Mouse (Mus musculus) cerebellum, adult 9-11 months (tissue): Measurements from ENCODE around the gene Atxn7l1.

ENCODE experiments used
- DNase-seq: peaks from one replicate; pipeline ENCODE4 v3.0.0; 2022

The Atxn7l1 gene

DNA sequence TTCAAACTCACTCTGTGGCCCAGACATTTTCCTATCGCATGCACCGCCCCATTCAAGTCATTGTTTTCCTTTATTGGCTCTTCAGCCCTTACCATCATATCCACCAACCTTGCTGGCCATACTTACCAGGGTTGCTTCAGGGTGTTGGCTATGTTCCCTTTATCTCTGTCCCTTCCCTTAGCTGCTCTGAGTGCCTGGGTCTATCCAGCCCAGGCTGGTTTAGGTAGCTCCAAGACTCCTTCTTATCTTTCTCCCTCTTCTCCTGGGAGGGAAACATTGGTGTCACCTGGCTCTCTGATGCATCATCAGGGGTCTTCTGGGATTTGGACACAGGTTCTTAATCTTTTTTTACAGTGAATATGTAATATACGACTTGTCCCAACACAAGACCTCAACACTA is 36.6 kb downstream of the Atxn7l1 start:
- no peak for DNase-seq

DNA sequence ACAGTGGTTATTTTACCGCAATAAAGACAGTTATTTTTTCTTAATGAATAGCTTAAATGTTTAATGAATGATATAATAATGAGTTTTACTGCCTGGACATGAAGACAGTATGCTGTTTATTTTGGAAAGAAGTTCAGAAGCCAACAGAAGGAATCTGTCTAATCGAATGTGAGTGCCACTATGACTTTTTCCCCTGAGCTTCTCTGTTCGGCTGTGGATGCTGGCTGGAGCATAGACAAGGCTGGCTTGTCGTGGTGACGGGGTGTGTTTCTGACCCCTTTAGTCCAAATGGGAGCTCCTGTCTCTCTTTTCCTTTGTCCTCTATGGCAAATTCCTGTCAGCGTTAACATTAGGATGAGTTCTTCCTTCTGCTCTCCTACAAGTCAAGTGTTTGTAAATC is 37.6 kb downstream of the Atxn7l1 start:
- DNase-seq: no peak

DNA sequence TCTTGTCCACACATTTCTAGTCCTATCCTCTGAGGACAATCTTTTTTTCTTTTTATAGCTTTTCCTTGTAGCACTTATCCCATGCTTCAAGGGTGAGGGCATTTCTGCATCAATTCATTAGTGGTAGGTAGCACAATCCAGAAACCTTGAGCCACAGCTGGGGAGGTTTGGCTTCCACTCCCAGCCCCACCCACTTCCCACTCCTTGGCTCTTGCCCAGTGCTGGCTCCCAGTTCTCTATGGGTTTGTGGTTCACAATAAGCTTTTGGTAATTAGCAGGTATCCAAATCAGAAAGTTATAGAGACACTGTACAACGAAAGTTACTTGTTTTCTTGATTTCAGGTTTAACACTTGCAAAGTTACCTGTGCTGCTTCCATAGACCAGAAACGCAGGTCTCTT is 38.8 kb downstream of the Atxn7l1 start:
- DNase-seq: no peak

DNA sequence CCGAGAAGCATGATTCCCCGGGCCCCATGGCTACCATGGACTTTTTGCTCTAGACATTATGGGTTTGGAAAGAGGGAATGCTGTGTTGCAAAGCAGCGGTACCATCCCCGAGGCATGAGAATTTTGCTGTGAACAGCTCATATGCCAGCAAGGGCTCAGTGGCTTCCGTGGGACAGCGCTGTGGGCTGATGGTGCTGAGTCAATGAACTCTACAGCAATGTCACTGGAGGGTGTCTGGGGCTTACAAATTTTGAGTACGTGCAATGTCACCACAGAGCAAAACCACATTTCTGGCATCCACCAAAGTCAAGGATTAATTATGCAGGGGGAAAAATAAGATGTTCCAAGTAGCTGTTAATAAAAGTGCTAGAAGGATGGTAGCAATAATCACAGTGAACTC is 42.6 kb downstream of the Atxn7l1 start:
- DNase-seq: no peak

DNA sequence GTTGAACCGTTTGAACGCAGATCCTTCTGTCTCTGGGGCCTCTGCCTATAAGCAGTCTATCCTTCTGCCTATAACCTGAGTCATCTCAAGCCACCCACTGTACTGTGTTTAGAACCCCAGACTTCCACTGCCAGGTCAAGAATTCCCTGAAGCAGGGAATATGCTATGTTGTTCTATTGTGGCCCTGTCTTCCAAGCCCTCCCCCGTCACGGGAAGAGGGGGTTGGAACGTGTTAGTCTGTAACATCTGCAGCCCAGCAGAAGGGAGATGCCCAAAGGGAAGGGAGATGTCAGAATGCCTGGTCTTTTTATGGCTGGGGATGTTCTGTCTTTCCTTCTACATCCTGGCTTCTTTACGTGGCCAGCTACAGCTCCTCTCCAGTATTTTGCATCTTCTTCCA is 43.1 kb downstream of the Atxn7l1 start:
- no peak for DNase-seq

DNA sequence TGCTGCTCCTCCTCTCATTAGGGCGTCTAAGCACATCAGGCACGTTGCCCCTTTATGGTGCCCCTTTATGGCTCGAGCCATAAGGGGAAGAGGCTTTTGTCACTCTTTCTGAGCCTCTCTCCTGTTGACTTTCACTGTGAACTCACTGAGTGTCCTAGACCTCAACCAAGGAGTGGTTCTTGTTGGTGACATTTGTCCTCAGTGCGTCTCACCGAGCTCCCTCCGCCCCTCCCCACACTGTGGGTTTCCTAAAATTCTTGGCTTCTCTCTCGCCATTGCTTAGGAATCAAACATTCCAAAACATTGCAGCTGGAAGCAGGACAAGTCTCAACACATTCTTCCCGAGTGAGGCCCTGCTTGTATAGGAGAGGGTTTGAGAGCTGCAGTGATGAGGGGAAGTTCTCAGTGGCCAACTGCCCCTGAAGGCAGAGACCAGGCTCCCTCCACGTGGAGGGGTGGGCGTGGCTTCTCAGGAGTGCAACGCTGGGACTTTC is 46.0 kb downstream of the Atxn7l1 start:
- DNase-seq: no peak

DNA sequence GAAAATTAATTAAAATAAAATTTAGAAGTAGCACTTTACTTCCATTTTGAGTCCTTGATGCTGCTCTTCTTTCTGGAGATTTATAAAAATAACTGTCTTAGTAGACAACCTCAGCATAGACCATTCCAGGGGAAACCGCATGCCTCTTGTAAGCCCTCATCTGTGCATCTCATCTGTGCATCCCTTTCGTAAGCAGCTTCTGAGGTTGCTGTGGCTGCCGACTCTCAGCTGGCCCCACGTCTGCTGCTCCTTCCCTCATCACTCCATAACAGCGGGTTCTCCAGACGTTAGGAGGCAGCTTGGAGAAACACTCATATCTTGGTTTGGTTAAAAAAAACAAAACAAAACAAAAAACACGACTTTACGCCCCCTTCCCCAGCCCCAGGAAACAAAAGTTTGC is 47.7 kb downstream of the Atxn7l1 start:
- DNase-seq: no peak

DNA sequence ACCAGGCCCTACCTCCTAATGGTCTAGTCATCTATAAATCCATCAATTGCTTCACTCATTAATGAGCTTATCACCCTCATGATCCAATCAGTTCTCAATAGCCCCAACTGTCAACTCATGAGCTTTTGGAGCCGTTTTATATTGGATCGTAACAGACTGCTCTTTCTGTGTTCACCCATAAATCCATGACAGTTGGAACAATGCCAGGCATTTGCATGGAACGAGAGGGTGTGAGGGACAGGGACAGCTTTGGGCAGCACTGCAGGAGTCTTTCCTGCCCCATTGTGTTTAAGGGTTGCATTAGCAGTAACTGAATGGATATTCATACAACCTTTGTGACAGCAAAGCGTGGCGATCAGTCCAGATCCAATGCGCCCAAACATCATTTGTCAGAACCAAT is 49.8 kb downstream of the Atxn7l1 start:
- no peak for DNase-seq

DNA sequence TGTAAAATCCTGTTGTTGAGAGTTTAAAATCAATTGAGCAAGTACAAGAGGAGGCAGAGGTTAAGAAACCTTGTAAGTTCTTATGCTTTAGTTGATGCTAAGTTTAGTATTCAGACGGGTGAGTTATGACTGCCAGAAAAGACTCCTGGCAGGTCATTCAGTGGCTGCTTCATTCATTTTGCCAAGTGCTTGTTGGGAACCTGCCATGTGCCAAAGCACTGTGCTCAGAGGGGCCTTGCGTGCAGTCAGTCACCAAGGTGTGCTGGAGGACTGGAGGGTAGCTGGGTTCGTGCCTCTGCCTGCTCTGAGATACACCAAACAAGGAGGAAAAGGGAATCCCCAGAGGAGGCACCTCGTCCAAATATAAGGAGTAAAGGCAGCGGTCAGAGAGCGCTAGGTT is 50.3 kb downstream of the Atxn7l1 start:
- peak; percentile 46 for DNase-seq

DNA sequence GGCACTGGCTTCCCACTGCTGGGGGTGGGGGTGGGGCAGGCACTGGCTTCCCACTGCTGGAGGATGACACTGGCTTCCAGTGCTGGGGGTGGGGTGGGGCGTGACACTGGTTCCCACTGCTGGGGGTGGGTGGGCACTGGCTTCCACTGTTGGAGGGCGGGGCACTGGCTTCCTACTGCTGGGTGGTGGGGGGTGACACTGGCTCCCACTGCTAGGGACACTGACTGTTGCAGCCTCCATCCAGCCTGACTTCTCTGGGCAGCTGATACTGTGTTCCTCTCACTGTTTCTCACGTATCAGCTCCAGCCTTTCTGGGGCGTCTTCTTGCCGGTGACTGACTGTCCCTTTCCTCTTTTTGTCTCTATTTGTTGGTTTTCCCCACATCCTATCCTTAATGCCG is 53.6 kb downstream of the Atxn7l1 start:
- DNase-seq: no peak

DNA sequence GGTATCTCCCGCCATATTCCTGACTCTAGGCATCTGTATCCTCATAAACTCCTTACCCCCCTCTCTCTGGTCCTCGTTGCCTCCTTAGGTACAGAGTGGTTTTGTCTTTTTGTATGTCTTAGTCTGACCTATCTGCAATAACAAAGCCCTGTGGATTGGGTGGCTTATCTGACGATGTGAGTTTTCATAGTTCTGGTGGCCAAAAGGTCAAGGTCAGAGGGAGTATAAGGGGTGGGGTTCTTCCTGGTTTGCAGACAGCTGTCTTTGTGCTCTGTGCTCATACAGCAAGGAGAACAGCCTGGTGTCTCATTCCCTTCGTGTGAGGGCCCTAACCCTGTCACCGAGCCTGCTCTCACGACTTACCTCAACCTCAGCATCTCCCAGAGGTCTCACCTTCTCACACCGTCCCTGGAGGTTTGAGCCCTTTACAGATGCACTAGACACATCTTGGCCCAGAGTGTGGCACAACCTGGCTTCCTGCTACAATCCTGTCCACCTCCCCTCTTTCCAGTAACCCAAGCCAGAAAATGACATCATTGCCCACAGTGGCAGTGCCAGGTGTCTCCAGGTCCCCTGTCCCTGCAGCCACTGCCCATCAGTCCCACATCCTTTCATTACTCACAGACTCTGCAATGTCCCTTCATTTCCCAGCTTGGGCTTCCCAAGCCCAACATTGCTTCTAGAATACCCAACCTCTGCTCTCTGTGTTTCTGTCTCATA is 54.2 kb downstream of the Atxn7l1 start:
- DNase-seq: peak; percentile 42

DNA sequence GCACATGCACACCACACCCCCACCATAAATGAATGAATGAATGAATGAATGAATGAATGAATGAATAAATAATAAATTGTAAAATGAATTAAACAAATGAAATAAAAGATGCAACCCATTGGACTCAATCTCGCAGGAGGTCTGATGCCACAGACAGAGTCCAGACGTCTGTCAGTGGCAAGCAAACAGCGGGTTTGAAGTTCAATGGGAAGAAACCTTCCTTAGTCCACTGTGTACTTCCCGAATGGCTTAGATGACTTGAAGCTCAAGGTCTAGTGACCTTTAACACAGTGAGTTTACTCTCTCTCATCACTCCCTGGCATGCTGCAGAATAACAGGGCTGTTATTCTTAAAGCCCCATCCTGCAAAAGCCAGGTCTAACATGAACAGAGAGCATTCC is 57.8 kb downstream of the Atxn7l1 start:
- DNase-seq: no peak

DNA sequence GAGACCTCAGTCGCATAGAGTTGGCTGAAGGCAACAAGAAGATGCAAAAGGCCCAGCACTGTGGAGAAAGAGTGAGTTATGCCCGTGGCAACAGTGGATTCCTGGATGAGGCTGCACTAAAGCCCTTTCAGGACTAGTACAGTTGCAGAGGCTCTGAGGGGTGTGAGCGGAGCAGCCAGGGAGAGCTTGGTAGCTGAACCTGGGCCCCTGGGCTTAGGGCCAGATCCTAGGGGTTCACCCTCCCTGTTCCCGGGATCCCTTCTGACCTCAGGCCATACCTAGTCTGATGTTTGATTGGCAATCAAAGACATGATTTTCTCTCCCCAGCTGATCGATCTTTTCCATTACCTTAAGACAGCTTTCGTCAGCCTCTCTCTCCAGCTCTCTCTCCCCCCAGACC is 58.8 kb downstream of the Atxn7l1 start:
- DNase-seq: no peak

DNA sequence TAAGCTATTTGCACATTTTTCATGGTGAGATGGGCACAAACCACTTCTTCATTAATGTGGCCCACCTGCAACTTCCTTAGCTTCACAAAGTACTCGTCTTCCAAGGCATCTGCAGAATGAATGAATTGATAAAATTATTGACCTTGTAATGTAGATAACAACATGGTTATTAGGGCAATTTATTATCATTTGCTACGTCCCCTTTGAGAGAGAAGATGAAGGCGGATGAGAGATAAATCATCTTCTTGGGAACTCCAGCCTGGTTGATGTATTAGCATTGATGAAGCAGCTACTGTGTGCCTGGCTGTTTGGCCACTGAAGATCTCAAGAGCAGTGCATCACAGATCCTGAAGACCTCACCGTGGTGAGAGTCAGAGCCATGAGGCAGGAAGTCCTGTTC is 63.4 kb downstream of the Atxn7l1 start:
- DNase-seq: no peak

DNA sequence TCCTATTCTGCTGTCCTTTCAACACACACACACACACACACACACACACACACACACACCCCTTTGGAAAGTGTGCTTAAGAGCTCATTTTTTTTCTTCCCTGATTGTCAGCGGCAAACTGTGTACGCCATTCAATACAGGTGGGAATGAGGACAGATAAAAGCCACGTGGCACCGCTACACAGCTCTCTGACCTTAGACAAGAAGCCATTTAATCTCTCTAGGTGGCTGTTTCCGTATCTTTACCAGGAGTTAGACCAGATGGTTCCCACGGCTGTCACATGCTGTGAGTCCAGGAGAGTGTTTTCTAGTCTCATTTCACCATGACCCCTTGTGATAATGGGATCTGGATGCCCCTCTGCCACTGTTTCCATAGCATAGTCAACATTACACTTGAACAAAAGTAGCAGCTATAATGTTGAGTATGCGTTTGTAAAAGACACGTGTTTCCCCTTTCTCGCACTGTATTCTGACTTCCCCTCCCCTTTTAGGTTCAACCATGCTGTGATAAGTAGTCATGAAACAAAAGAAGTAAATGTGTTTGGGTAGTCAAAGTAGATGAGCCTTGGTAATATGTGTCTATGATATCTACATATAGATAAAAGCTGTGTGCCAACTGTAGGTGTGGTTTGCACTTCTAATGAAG is 70.8 kb downstream of the Atxn7l1 start:
- no peak for DNase-seq

DNA sequence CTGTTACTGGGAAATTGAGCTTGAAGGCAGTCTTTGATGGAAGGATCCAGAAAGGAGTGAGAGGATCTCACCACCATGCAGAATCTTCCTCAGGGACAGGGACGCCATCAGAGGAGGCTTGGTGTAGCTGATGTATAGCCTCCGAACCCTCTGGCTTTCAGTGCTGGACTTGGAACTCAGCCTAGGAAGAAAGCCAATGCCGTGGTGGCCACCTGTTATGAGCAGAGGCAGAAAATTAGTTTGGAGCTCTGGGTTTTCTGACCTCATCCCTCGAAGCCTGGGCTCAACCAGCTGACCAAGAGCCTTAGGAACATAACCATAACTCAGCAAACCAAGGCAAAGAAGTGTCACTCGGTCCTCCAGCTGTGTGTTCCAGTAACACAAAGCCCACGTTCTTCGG is 71.9 kb downstream of the Atxn7l1 start:
- peak; percentile 79 for DNase-seq

DNA sequence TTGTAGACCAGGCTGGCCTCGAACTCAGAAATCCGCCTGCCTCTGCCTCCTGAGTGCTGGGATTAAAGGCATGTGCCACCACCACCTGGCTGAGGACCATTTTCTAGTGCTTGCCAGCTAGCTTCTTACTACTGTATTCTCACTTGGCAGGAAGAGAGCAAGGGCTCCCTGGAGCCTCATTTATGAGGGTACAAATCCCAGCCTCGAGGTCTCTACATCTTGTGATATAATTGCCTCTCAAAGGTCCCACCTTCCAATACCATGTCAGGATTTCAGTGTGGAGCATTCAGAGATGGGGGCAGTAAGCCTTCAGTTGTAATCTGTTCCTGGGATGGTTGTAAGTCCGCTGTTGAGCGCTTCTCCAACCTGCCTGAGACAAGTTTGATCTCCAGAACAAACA is 72.6 kb downstream of the Atxn7l1 start:
- no peak for DNase-seq

DNA sequence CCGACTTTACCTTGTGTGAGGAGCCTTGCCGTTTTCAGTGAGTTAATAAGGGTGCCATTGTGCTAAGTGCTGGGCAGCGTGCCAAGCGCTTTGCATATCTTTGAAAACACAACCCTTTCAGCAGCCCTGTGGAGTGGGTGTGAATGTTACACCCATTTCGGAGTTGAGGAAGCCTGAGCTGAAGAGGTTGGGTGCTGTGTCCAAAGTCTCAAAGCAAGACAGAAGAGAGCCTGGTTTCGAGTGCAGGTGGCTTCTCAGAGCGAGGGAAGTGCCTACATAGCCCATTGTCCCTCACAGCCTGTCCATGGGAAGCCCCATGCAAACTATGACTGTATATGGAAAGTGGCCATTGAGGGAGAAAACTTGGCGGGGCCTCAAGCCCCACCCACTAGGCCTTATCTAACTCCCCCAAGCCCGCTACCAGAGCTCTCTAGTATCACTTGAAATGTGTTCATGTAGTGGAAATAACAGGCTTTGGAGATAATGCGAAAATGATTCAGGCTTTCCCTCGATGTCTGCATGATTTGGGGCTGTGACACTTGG is 73.1 kb downstream of the Atxn7l1 start:
- no peak for DNase-seq

DNA sequence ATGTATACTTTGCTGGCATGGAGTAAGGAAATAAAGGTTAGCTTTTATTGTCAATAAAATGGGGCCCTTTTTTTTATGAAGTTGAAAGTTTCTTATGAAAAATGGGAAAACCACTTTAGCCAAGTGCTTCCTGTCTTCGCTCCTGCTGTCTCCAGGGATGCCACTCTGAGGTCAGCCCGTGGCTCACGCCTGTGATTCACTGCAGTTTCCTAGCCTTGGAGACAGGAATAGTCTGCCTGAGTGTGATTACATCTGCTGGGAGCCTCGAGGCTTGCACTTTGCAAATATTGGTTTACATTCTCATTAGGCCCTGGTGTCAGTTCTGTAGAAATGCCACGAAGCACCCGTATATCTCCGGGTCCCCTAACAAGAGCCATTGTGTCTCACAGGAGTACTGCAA is 74.7 kb downstream of the Atxn7l1 start:
- no peak for DNase-seq

DNA sequence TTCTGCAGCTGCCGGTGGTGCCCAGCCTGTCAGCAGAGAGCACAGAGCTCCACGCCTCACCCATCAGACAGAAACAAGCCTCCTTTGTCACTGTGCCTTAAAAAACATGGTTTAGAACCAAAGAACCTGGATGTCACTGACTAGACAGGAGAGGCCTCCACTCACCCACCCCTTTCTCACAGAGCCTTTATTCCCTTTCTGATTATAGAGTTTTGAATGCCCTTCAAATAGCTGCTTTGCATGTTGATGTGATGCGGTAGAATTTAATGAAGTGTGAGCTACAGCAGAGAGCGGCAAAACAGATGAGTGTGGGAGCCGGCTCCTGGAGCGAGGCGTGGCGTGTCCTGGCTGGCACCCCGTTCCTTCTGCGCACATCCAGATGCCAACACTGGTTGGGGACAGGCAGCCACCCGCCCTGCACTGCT is 77.6 kb downstream of the Atxn7l1 start:
- DNase-seq: no peak

DNA sequence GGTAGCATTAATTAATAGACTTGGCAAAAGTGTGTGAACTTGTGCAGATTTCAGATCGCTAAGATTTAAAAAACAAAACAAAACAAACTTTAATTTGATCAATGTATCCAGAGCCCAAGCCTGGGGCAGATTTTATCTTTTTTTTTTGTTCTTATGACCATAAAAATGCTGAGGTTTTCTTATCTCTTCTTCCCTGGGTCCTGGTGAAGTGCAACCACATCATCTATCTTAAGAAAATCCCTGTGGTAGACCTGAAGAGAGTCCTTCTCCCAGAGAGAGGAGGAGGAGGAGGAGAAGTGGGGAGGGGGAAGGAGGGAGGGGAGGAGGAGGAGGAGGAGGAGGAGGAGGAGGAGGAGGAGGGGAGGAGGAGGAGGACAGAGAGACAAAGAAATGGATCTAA is 78.5 kb downstream of the Atxn7l1 start:
- DNase-seq: no peak

DNA sequence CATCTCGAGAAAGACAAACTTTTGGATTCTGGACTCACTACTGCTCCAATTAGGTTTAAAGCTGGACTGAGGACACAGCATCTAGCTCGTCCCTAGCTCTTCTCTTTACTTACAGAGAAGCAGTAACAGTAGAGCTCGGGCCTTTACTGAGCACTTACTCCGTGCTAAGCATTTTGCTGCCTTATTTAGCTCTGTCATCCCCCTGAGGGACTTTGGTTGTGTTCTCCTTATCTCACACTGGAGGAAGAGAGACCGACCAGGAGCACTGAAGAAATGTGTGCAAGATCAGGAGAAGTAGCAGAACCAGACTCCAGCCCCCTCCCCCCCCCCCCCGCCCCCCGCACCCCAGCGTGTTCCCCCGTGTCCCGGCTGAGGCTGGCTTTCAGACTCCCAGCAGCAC is 79.1 kb downstream of the Atxn7l1 start:
- no peak for DNase-seq

DNA sequence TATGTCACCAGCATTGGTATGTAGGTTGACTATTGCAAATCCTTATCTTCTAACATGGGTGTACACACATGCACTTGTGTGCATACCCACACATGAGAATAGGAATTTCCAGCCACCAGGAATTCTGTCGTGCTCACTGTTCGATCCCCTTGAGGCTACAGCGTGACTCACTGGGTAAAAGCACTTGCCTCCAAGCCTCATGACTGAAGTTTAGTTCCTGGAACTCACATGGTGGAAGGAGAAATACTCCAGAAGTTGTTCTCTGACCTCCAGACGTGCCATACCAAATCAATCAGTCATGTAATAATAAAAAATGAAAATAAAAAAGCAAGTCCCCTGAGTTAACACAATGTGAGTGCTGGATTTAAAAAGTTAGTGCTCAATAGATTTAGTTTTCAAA is 87.8 kb downstream of the Atxn7l1 start:
- DNase-seq: no peak

DNA sequence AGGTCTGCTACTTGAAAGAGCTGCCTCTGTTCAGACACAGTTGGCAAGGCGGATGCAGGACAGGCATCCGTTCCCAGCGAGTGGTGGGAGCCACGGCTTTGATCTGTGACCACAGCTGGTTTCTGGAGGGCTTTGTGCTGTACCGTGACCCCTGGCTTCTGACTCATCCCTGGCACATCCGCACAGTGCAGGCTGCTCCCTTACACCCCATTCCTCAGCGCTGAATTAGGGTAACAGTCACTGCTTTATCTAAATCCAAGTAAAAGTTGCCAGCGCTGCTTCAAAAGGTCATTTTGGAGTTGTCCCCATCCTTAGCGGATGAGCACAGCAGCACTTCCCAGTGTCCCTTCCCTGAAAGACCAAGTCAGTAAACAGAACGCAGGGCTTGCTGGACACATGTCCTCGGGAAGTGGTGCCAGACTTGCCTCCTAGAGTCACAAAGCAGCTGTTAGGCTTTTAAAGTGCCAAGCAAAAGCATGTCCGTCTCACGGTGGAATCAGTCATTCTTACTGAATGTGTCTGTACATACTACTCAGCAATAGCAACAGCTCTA is 88.4 kb downstream of the Atxn7l1 start:
- DNase-seq: no peak
